10 mouse cellular contexts compared by ENCODE assay signal in genomic region chr5:37952096-37952495, GRCm38 (mm10).
DNase-seq lines count a peak whose midpoint lies in the region; ATAC-seq and TF ChIP-seq lines count a peak whose summit lies in the region.
"Had no signal": no experiment of that assay in that cellular context is flagged by ENCODE, and none has a peak within 500 bp of the region (broad histone marks: within the 10 kb centered on the region; RNA-seq: fewer than 3 reads in every experiment).

No protein-coding gene starts in this region.

- intact Hi-C loops in left cerebral cortex, adult 2 months (cut with DNase I): loop anchor here (5.0 kb wide), 1 partner anchor 135 kb away; no protein-coding TSS in a partner anchor
- intact Hi-C loops in left cerebral cortex, postnatal 10 days (cut with DNase I): no loop called here

- ATAC-seq in CD4-positive, CD25-positive, alpha-beta regulatory T cell, adult 4 months: no peak
- ATAC-seq in erythroid progenitor cell, adult 5-6 weeks (replicated peaks; ENCODE audit: low FRiP score, poor library complexity, severe bottlenecking): no peak

- H3K4me3 ChIP-seq in left cerebral cortex, adult 2 months: no peak overlapping the region
- H3K4me3 ChIP-seq: myocyte had no signal

- peak; percentile 74 for TF ChIP-seq CTCF in left cerebral cortex, adult 2 months (IDR thresholded peaks at IDR 0.05)

- peak; percentile 3 for DNase-seq in CD4-positive, CD25-positive, alpha-beta regulatory T cell, adult 2 months (ENCODE audit: low read depth, low spot score)
- DNase-seq in left cerebral cortex, adult 2 months (ENCODE audit: extremely low spot score in 1 of 2, low spot score in 2 of 2): peak in 1 of 2 experiments; percentile 33
- no peak for DNase-seq in left cerebral cortex, postnatal 10 days (ENCODE audit: extremely low spot score in 1 of 2, low spot score in 2 of 2)
- peak; percentile 40 for DNase-seq in adipocyte (ENCODE audit: low spot score)
- peak; percentile 29 to 40 for DNase-seq in kidney, postnatal 4 days
- no peak for DNase-seq in gastrocnemius, adult 8-10 months (ENCODE audit: low spot score in 2 of 2)
- DNase-seq: gastrocnemius, postnatal 36 days had no signal

- H3K27ac ChIP-seq in left cerebral cortex, adult 2 months: no peak overlapping the region

Comparison
In these comparisons a context has a peak if more than half of its experiments do, and no peak if none do; other contexts are left out.
1. DNase-seq: peak in CD4-positive, CD25-positive, alpha-beta regulatory T cell, adult 2 months (single experiment), adipocyte (single experiment) and kidney, postnatal 4 days (2 of 2); none in left cerebral cortex, postnatal 10 days (0 of 2) and gastrocnemius, adult 8-10 months (0 of 2).